Comparison of ENCODE assay signal across 29 mouse cellular contexts in the genomic region with DNA sequence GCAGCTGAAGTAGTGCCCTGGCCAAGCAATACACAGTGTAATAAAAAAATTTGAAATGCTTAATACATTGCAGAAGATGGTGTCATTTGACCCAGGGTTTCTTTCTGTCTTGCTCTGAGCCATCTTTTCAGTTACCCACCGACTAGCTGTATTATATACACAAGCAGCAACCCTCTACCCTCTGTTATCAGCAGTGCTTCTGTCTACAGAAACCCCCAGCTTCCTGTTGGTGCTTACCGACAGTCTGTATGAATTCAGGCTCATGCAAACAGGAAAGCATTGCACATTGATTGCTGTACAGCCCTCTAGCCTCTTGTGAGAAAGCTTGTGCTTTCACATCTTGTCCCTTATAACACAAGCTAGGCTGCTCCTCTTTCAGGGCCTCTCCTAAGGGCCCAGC.
A peak's percentile ranks its signal among the peaks of the same experiment; 100 is the strongest.
DNase-seq lines count a peak whose midpoint lies in the region; ATAC-seq and TF ChIP-seq lines count a peak whose summit lies in the region.
"Had no signal": no experiment of that assay in that cellular context is flagged by ENCODE, and none has a peak within 500 bp of the region (broad histone marks: within the 10 kb centered on the region; RNA-seq: fewer than 3 reads in every experiment).

No protein-coding gene starts in this region.

- H3K36me3 ChIP-seq in hindbrain, embryonic 12.5 days = no peaks in the 10 kb centered on the region
- no peaks in the 10 kb centered on the region for H3K36me3 ChIP-seq in hindbrain, embryonic 13.5 days
- H3K36me3 ChIP-seq in lung, embryonic 14.5 days (ENCODE audit: insufficient read depth) = no peaks in the 10 kb centered on the region
- H3K36me3 ChIP-seq: forebrain, embryonic 15.5 days; heart, embryonic 13.5 days; hindbrain, embryonic 15.5 days; intestine, embryonic 15.5 days; liver, embryonic 15.5 days; midbrain, embryonic 15.5 days had no signal

- no peak overlapping the region; the same call in 1 of the 2 replicates for H3K27ac ChIP-seq in hindbrain, embryonic 12.5 days
- no peak overlapping the region for H3K27ac ChIP-seq in hindbrain, embryonic 13.5 days
- no peak overlapping the region for H3K27ac ChIP-seq in lung, embryonic 14.5 days (ENCODE audit: low read depth)
- H3K27ac ChIP-seq: forebrain, embryonic 15.5 days; heart, embryonic 13.5 days; hindbrain, embryonic 15.5 days; intestine, embryonic 15.5 days; kidney, postnatal 0 days; liver, embryonic 15.5 days; midbrain, embryonic 15.5 days had no signal

- ATAC-seq in hindbrain, embryonic 12.5 days (ENCODE audit: low FRiP score) = 0 out of 2 replicates have a peak, but pooled peaks have one; percentile 26
- no peak for ATAC-seq in hindbrain, embryonic 13.5 days (ENCODE audit: low FRiP score)
- ATAC-seq in lung, embryonic 14.5 days (ENCODE audit: insufficient read depth) = no peak
- peak; percentile 72 for ATAC-seq in common myeloid progenitor, adult 5-6 weeks (replicated peaks; ENCODE audit: low read depth, poor library complexity, severe bottlenecking)
- ATAC-seq: forebrain, embryonic 15.5 days; intestine, embryonic 15.5 days; lung, postnatal 0 days; midbrain, embryonic 15.5 days had no signal

- no peaks in the 10 kb centered on the region for H3K27me3 ChIP-seq in hindbrain, embryonic 12.5 days
- H3K27me3 ChIP-seq in hindbrain, embryonic 13.5 days = no peaks in the 10 kb centered on the region
- no peaks in the 10 kb centered on the region for H3K27me3 ChIP-seq in lung, embryonic 14.5 days (ENCODE audit: insufficient read depth, low read length)
- H3K27me3 ChIP-seq: forebrain, embryonic 15.5 days; heart, embryonic 13.5 days; hindbrain, embryonic 15.5 days; intestine, embryonic 15.5 days; liver, embryonic 15.5 days; midbrain, embryonic 15.5 days had no signal

- intact Hi-C loops in heart, postnatal 25 days (cut with DNase I) = no loop called here

- no peak for TF ChIP-seq POLR2A in lung, adult 2 months (IDR thresholded peaks at IDR 0.05; ENCODE audit: borderline replicate concordance, extremely low read depth, low read depth, low read length)

- no peak for TF ChIP-seq CTCF in lung, embryonic 14.5 days (IDR thresholded peaks at IDR 0.05; ENCODE audit: low read depth)
- no peak for TF ChIP-seq CTCF in lung, adult 2 months (IDR thresholded peaks at IDR 0.05; ENCODE audit: insufficient read depth, low read length)

- no peaks in the 10 kb centered on the region for H3K4me1 ChIP-seq in hindbrain, embryonic 12.5 days
- H3K4me1 ChIP-seq in hindbrain, embryonic 13.5 days (replicated peaks) = no peaks in the 10 kb centered on the region
- H3K4me1 ChIP-seq in lung, embryonic 14.5 days (ENCODE audit: insufficient read depth) = no peaks in the 10 kb centered on the region
- H3K4me1 ChIP-seq in lung, adult 2 months (ENCODE audit: control insufficient read depth, insufficient read depth, low read length) = no peaks in the 10 kb centered on the region
- H3K4me1 ChIP-seq: forebrain, embryonic 15.5 days; heart, embryonic 13.5 days; hindbrain, embryonic 15.5 days; intestine, embryonic 15.5 days; liver, embryonic 15.5 days; midbrain, embryonic 15.5 days had no signal

- DNase-seq in lung, embryonic 14.5 days = peak; percentile 1
- no peak for DNase-seq in lung, adult 2 months
- DNase-seq in 416B (ENCODE audit: low read depth) = peak; percentile 3
- DNase-seq in heart, postnatal 25 days (ENCODE audit: low spot score) = no peak
- DNase-seq: adrenal gland, postnatal 25 days; B cell, adult 2 months; cerebellum, adult 18-20 months; cerebellum, postnatal 10 days; heart, postnatal 10 days; kidney, adult 8-10 months; kidney, postnatal 4 days; layer of hippocampus, postnatal 36 days; left cerebral cortex, postnatal 4 days; lung, postnatal 4 days; right cerebral cortex, adult 18-20 months; spleen, adult 18-20 months; thymus, postnatal 14 days had no signal

- no peak overlapping the region for H3K4me2 ChIP-seq in hindbrain, embryonic 12.5 days (replicated peaks)
- no peak overlapping the region for H3K4me2 ChIP-seq in hindbrain, embryonic 13.5 days
- no peak overlapping the region for H3K4me2 ChIP-seq in lung, embryonic 14.5 days
- H3K4me2 ChIP-seq: forebrain, embryonic 15.5 days; heart, embryonic 13.5 days; hindbrain, embryonic 15.5 days; intestine, embryonic 15.5 days; liver, embryonic 15.5 days; midbrain, embryonic 15.5 days had no signal

- no peak overlapping the region for H3K9ac ChIP-seq in hindbrain, embryonic 12.5 days
- H3K9ac ChIP-seq in hindbrain, embryonic 13.5 days = no peak overlapping the region
- H3K9ac ChIP-seq in lung, embryonic 14.5 days = no peak overlapping the region
- H3K9ac ChIP-seq: forebrain, embryonic 15.5 days; heart, embryonic 13.5 days; hindbrain, embryonic 15.5 days; intestine, embryonic 15.5 days; liver, embryonic 15.5 days; midbrain, embryonic 15.5 days had no signal

- H3K4me3 ChIP-seq in hindbrain, embryonic 12.5 days = no peak overlapping the region
- H3K4me3 ChIP-seq in hindbrain, embryonic 13.5 days = no peak overlapping the region
- no peak overlapping the region for H3K4me3 ChIP-seq in lung, embryonic 14.5 days (ENCODE audit: low read depth, low read length)
- no peak overlapping the region for H3K4me3 ChIP-seq in lung, adult 2 months (replicated peaks; ENCODE audit: extremely low read depth, low read depth, low read length)
- H3K4me3 ChIP-seq: erythroblast, embryonic 14.5 days; forebrain, embryonic 15.5 days; heart, embryonic 13.5 days; hindbrain, embryonic 15.5 days; intestine, embryonic 15.5 days; liver, embryonic 15.5 days; midbrain, embryonic 15.5 days had no signal

- no peaks in the 10 kb centered on the region for H3K9me3 ChIP-seq in hindbrain, embryonic 12.5 days (replicated peaks)
- H3K9me3 ChIP-seq in hindbrain, embryonic 13.5 days = no peaks in the 10 kb centered on the region
- no peaks in the 10 kb centered on the region for H3K9me3 ChIP-seq in lung, embryonic 14.5 days (ENCODE audit: low read depth, low read length)
- H3K9me3 ChIP-seq: forebrain, embryonic 15.5 days; heart, embryonic 13.5 days; hindbrain, embryonic 15.5 days; intestine, embryonic 15.5 days; liver, embryonic 15.5 days; midbrain, embryonic 15.5 days had no signal

- WGBS in hindbrain, embryonic 12.5 days = 59% methylated on average over 2 of the region's 2 CpGs
- 57% methylated on average over 2 of the region's 2 CpGs for WGBS in hindbrain, embryonic 13.5 days
- 17% methylated on average over 2 of the region's 2 CpGs for WGBS in lung, embryonic 14.5 days
- WGBS in lung, adult 2 months = 12% methylated on average over 2 of the region's 2 CpGs

Comparison
In these comparisons a context has a peak if more than half of its experiments do, and no peak if none do; other contexts are left out.
1. ATAC-seq: peak in hindbrain, embryonic 12.5 days (single experiment) and common myeloid progenitor, adult 5-6 weeks (single experiment); none in hindbrain, embryonic 13.5 days (single experiment) and lung, embryonic 14.5 days (single experiment).
2. DNase-seq: peak in lung, embryonic 14.5 days (single experiment) and 416B (single experiment); none in lung, adult 2 months (single experiment) and heart, postnatal 25 days (single experiment).